Mouse (Mus musculus) kidney, adult 2 months (tissue): ENCODE measurements around the gene Caml.

Source experiments
- CTCF ChIP-seq: fragments of 200-500 bp; conservative IDR thresholded peaks from 2 replicates; pipeline ENCODE4 v1.5.1; 2011; ENCODE audit warnings: low read depth, mild to moderate bottlenecking, control low read depth, low read length, moderate library complexity, mixed read lengths; ENCODE audit not compliant: insufficient read depth, insufficient read length
- POLR2A ChIP-seq: fragments of 200-500 bp; IDR thresholded peaks from one replicate; pipeline ENCODE4 v1.6.1; 2011; ENCODE audit warnings: low read depth, low read length, control low read depth

DNA sequence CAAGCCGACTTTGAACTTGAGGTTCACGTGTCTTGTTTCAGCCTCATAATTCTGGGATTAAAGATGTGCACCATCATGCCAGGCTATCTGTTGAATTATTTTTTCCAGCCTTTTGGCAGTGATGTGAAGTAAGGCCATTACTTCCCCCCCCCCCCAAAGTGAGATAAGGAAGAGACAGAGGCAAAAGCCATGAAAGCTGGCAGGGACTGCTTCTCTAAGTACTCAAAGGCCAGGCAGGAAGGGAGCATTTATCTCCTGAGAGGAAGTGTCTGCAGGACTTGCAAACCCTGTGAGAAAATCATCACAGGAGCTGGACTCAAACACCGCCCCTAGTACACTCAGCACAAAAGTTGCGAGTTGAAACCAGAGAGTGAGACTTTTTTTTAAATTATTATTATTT lies 3.5 kb upstream of the Caml start:
- no peak for TF ChIP-seq CTCF
- TF ChIP-seq POLR2A: no peak
